Mouse (Mus musculus) fibroblast of lung, adult 2 months (primary cell): Measurements from ENCODE around the gene Usp22.

ENCODE experiments used
- DNase-seq: peaks from one replicate; pipeline ENCODE4 v3.0.0-alpha.2; 2011; ENCODE audit warnings: low read depth

The Usp22 gene

DNA sequence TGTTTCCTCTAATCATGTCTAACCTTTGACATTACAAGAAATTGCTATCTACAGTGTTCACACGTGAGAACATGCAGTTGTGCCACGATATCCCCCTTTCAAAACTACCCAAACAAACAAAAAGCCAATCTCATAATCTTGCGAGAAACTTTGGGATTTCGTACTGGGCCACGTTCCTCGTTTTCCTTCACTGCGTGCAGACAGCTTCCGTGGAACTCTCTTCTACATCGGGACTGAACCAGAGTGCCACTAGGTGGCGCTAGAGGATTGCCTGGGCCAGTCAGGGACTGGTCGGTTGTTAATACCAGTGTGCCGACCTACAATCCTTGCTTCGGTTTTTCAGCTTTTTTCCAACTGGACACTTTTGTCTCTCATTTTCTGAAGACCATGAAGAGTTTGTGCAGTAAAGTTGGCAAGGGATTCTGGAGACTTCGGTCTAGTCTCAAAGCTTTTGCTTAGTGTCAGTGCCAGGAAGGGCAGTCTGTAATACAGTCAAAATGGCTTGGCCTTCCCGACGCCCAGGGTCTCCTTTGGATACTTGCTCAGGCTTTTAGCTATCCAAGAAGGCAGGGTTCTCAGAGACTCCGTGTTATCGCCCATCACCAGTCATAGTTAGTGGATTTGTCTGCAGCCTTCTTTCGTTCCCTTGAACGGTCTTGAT, 70.5 kb downstream of the Usp22 start:
- DNase-seq = peak; percentile 67

DNA sequence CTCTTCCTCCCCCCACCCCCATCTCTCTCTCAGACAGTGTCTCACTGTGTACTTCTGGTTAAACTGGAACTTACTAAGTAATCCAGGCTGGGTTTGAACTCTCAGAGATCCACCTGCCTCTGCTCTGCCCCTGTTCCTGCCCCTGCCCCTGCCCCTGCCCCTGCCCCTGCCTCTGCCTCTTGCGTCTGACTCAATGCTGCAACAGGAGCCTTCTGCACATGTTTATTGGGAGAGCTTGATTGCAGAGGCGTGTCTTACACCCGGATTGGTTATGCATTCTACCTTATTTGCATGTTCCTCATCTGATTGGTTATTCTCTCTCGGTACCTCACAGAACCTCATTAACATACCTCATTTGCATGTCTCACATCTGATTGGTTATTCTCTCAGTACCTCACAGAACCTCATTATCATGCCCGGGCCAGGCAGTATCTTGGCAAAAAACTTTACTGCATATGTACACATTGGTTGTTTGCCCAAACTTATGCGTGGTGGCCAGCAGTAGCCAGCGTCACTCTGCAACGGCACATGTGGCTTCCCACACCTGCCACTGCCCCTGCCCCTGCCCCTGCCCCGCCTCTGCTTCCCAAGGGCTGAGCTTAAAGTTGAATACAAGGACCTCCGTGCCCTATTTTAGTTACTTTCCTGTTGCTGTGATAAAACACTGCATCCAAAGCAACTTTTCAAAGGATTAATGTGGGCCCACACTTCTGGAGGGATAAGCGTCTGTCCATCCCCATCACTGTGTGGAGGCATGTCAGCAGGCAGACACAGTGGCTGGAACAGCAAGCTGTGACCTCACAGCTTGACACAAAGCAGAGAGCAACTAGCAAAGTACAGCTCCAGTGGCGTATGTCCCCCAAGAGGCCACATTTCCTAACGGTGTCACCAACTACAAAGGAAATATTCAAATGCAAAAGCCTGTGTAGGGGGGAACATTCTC, 72.2 kb downstream of the Usp22 start:
- DNase-seq = no peak
